Mouse (Mus musculus) myocyte (in vitro differentiated cells): ENCODE results near the gene Il7r.

Experiments used
- POLR2A ChIP-seq: IDR thresholded peaks from one replicate; pipeline ENCODE4 v1.6.1; 2011; ENCODE audit warnings: low read depth, mild to moderate bottlenecking, control low read depth, moderate library complexity; ENCODE audit not compliant: insufficient read length
- TCF12 ChIP-seq: IDR thresholded peaks from one replicate; pipeline ENCODE4 v1.6.1; 2011; ENCODE audit warnings: mild to moderate bottlenecking, control low read depth; ENCODE audit not compliant: poor library complexity, insufficient read depth, severe bottlenecking

DNA sequence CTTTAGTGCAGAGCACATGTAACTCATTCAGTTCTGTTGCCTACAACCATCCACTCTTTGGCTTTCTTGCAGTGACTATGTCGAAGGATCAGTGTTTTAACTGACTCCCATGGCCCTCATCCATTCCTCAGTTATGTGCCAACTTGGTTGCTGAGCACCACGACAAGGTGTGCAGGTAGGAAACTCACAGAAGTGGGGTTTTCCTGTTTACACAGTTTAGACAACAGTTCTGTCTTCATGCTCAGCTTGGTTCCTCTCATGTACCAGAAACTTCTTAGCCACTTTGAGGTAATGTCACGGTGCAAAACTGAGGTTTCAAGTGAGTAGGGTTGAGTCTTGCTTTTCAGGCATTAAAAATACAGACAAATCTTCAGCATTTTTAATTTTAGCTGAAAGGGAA lies 34.2 kb upstream of the Il7r start:
- TF ChIP-seq POLR2A (no peak), TCF12 (no peak)
